Mouse (Mus musculus) embryonic facial prominence, embryonic 15.5 days (tissue): ENCODE data around the gene Rpl35. TPM values are rescaled to one million over a fixed set of nuclear protein-coding genes. Genes with fewer than 3 reads are reported as not detected.

ENCODE experiments used
- ATAC-seq: fragments of 200-750 bp; cut with Nextera tagmentation; 2 replicates; pipeline ENCODE4 v1.8.0; 2017; ENCODE audit warnings: low read depth, moderate TSS enrichment; ENCODE audit not compliant: insufficient number of reproducible peaks, low FRiP score, low TSS enrichment
- H3K27ac ChIP-seq: fragments of 300-500 bp; sonication (generic); replicated peaks from 2 replicates; pipeline ENCODE4 v1.5.1; 2015; ENCODE audit warnings: mild to moderate bottlenecking, inconsistent platforms
- H3K27me3 ChIP-seq: fragments of 300-500 bp; sonication (generic); 2 replicates; pipeline ENCODE4 v1.6.1; 2015; ENCODE audit warnings: inconsistent platforms
- H3K36me3 ChIP-seq: fragments of 300-500 bp; sonication (generic); 2 replicates; pipeline ENCODE4 v1.6.1; 2015; ENCODE audit warnings: mild to moderate bottlenecking, inconsistent platforms
- H3K4me1 ChIP-seq: fragments of 300-500 bp; sonication (generic); 2 replicates; pipeline ENCODE4 v1.6.1; 2015; ENCODE audit warnings: inconsistent platforms
- H3K4me2 ChIP-seq: fragments of 300-500 bp; sonication (generic); replicated peaks from 2 replicates; pipeline ENCODE4 v1.6.1; 2015; ENCODE audit warnings: mild to moderate bottlenecking, inconsistent platforms
- H3K4me3 ChIP-seq: fragments of 300-500 bp; sonication (generic); replicated peaks from 2 replicates; pipeline ENCODE4 v1.5.1; 2015; ENCODE audit warnings: mild to moderate bottlenecking, inconsistent platforms
- H3K9ac ChIP-seq: fragments of 300-500 bp; sonication (generic); 2 replicates; pipeline ENCODE4 v1.6.1; 2015; ENCODE audit warnings: inconsistent platforms
- H3K9me3 ChIP-seq: fragments of 300-500 bp; sonication (generic); replicated peaks from 2 replicates; pipeline ENCODE4 v1.6.1; 2016; ENCODE audit warnings: inconsistent platforms
- WGBS: fragments of 180-500 bp; shearing (Covaris S2); methylation state at CpG from one replicate; pipeline ENCODE4 v1.1.7; 2015; 5-methylcytosine and 5-hydroxymethylcytosine counted together
- polyA plus RNA-seq: library from polyadenylated mRNA; unstranded; fragments of >200 nt; fragmentation: Nextera tagmentation; extraction: Ambion mirVana; gene quantifications from 2 replicates; pipeline ENCODE4 v1.2.1, GENCODE M21; 2015

Rpl35 gene
- polyA plus RNA-seq, 1 experiment from 2014 or later = 1,047 TPM

DNA sequence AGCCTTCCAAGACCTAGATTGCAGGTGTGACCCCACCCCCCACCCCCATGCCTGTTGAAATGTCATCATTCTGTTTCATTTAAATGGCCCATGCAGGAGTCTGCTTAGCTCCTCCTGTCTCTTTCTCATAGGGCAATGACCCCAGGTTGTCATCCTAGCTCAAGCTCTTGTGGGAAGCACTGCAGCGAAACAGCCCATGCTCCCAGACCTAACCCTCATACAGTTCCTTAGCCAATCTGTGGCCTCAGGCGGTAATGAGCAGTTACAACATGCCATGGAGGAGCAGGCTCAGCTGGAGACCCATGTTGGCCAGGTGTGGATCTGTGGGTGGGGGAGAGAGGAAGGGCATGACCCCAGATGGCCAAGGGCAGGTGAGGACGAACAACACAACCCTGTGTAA is 30.2 kb downstream of the Rpl35 start:
- 68% methylated on average over 3 of the region's 3 CpGs for WGBS
- no peaks in the 10 kb centered on the region for H3K9me3 ChIP-seq
- H3K4me3 ChIP-seq = no peak overlapping the region
- no peak overlapping the region for H3K9ac ChIP-seq
- H3K27ac ChIP-seq = no peak overlapping the region
- ATAC-seq = no peak
- no peaks in the 10 kb centered on the region for H3K36me3 ChIP-seq
- H3K4me2 ChIP-seq = no peak overlapping the region
- no peaks in the 10 kb centered on the region for H3K27me3 ChIP-seq
- no peaks in the 10 kb centered on the region for H3K4me1 ChIP-seq

DNA sequence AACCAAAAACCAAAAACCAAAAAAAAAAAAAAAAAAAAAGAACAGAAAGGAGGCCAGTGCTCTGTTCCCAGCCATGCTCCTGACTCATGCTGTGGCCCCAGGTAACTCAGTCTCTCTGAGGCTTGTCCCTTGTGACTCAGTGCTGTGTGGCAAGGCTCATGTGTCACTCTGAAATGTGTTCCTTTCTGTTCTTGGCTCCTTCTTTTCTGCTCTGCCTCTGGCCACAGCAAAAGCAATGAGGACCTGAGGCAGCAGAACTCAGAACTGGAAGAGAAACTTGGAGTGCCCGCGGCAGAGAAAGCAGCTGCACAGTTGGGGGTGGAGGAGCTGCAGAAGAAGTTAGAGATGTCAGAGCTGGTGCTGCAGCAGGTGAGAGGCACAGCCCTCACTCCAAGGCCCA is 31.3 kb downstream of the Rpl35 start:
- no peaks in the 10 kb centered on the region for H3K27me3 ChIP-seq
- no peak overlapping the region for H3K9ac ChIP-seq
- WGBS = 24% methylated on average over 2 of the region's 2 CpGs
- no peak overlapping the region for H3K4me2 ChIP-seq
- no peak overlapping the region for H3K4me3 ChIP-seq
- H3K36me3 ChIP-seq = no peaks in the 10 kb centered on the region
- H3K9me3 ChIP-seq = no peaks in the 10 kb centered on the region
- no peaks in the 10 kb centered on the region for H3K4me1 ChIP-seq
- H3K27ac ChIP-seq = no peak overlapping the region
- no peak for ATAC-seq

DNA sequence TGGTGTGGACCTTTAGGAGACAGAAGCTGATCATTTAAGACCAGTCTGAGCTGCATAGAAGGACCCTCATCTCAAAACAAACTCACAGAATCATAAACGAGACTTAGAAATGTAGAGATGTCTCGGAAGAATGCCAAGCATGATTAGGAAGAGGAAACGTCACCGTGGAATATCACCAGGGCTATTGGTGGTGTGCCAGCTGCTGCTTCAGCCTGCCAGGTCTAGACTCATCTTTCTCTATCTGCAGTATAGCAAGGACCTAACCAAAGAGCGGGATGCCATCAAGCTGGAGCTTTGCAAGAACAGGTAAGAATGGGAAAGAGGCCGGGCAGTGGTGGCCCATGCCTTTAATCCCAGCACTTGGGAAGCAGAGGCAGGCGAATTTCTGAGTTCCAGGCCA is 31.7 kb downstream of the Rpl35 start:
- WGBS = 66% methylated on average over 7 of the region's 7 CpGs
- no peaks in the 10 kb centered on the region for H3K27me3 ChIP-seq
- no peaks in the 10 kb centered on the region for H3K36me3 ChIP-seq
- no peak overlapping the region for H3K9ac ChIP-seq
- H3K27ac ChIP-seq = no peak overlapping the region
- H3K4me2 ChIP-seq = no peak overlapping the region
- no peaks in the 10 kb centered on the region for H3K4me1 ChIP-seq
- no peak overlapping the region for H3K4me3 ChIP-seq
- no peak for ATAC-seq
- H3K9me3 ChIP-seq = no peaks in the 10 kb centered on the region

DNA sequence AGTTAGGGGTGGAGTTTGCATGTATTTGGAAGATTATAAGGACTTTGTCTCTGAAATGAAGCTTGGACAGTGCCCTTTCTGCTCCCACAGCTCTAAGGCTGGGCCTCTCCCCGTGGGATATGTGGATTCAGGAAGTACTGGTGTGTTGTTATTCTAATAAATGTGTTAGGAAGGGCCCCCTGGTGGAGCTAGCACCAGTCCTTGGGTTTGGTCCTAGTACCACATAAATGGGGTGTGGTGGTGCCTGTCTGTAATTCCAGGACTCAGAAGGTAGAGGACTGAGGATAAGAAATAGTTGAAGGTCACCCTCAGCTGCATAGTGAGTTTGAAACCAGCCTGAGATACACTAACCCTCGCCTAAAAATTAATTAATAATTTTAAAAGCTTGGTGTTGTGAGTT is 32.2 kb downstream of the Rpl35 start:
- no peak overlapping the region for H3K9ac ChIP-seq
- H3K4me2 ChIP-seq = no peak overlapping the region
- no peaks in the 10 kb centered on the region for H3K36me3 ChIP-seq
- no peaks in the 10 kb centered on the region for H3K27me3 ChIP-seq
- no peaks in the 10 kb centered on the region for H3K4me1 ChIP-seq
- no peaks in the 10 kb centered on the region for H3K9me3 ChIP-seq
- H3K4me3 ChIP-seq = no peak overlapping the region
- ATAC-seq = no peak
- no peak overlapping the region for H3K27ac ChIP-seq
- 47% methylated on average over 2 of the region's 2 CpGs for WGBS

DNA sequence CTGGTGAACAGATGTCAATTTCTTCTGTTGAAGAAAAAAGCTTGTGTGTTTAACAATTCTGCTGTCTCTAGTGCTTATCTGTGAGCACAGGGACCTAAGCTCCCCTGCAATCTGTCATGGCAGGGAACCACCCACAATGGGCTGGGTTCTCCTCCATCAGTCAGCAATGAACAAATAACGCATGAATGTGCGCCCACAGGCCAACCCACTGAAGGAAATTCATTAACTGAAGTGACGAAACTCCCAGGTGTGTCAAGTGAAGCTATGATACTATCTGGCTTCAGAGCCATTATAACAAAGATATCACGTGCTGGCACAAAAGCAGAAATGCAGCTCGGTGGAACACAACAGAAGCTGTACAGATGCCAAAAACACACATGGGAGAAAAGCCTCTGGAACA is 35.4 kb downstream of the Rpl35 start:
- Histone ChIP-seq H3K4me1 (no peaks in the 10 kb centered on the region), H3K27ac (no peak overlapping the region), H3K9me3 (no peaks in the 10 kb centered on the region), H3K4me3 (no peak overlapping the region), H3K27me3 (no peaks in the 10 kb centered on the region), H3K9ac (no peak overlapping the region), H3K4me2 (no peak overlapping the region), H3K36me3 (no peaks in the 10 kb centered on the region)
- 65% methylated on average over 5 of the region's 5 CpGs for WGBS
- ATAC-seq = no peak

DNA sequence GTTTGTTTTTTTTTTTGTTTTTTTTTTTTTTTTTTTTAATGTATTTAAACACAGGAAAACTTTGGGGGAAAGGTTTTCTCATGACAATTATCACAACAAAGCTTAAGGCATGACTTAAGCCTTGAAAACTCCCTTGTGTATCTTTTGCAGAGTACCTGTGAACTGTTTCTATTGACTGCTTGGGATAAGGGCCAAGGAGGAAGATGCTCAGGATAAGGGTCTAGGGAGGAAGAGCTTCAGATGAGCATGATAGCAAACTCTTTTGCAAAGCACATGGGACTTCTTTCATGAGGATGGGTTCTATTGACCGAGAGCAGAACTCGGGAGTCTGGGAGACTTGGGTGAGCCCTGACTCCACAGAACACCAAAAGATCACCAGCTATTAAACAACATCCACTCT is 35.8 kb downstream of the Rpl35 start:
- Histone ChIP-seq H3K36me3 (no peaks in the 10 kb centered on the region), H3K9me3 (no peaks in the 10 kb centered on the region), H3K27me3 (no peaks in the 10 kb centered on the region), H3K4me3 (no peak overlapping the region), H3K4me2 (no peak overlapping the region), H3K9ac (no peak overlapping the region), H3K27ac (no peak overlapping the region), H3K4me1 (no peaks in the 10 kb centered on the region)
- no peak for ATAC-seq
- 84% methylated on average over 2 of the region's 2 CpGs for WGBS

DNA sequence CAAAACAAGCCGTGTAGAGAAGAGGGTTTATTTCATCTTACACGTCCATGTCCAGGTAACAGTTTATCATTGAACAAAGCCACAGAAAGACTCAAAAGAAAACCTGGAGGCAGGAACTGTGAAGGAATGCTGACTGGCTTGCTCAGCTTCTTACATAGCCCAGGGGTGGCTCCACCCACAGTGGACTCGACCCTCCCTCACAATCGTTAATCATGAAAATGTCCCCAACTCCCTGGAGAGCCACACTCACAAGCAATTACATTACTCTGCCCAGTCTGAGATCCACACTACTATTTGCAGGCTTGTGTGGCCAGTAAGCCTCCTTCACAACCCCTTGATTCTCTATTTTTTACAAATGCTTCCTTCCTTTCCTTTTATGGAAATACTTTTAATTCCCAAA is 41.2 kb downstream of the Rpl35 start:
- Histone ChIP-seq H3K4me2 (no peak overlapping the region), H3K4me1 (no peaks in the 10 kb centered on the region; the same call in 1 of the 2 replicates), H3K27me3 (no peaks in the 10 kb centered on the region), H3K36me3 (0 out of 2 replicates have a peak, but pooled peaks cover 2% of the 10 kb centered on the region), H3K9ac (no peak overlapping the region), H3K4me3 (no peak overlapping the region), H3K9me3 (no peaks in the 10 kb centered on the region), H3K27ac (no peak overlapping the region)
- WGBS = 18% methylated on average over 4 of the region's 4 CpGs
- no peak for ATAC-seq

DNA sequence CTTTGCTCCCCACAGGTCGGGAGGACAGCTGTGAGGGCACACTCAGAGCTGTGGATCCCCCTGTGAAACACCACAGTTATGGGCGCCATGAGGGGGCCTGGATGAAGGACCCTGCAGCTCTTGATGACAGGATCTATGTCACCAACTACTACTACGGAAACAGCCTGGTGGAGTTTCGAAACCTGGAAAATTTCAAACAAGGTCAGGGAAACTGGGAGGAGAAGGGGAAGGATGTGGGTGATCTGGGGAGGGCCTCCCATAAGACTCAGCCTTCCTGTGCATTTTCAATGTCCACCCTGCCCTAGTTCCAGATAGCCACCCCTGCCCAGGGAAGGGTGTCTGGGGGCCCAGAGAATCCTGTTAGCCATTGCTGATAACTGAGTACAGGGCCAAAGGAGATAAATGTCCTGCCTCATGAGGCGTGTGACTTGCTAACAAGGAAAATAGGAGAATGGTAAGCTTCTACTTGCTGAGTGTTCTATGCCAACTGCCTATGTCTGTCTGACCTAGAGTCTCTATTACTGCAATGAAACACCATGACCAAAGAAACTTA is 47.7 kb downstream of the Rpl35 start:
- H3K9me3 ChIP-seq = no peaks in the 10 kb centered on the region
- 0 out of 2 replicates have a peak, but pooled peaks cover 2% of the 10 kb centered on the region for H3K36me3 ChIP-seq
- no peak overlapping the region for H3K27ac ChIP-seq
- no peak overlapping the region for H3K4me2 ChIP-seq
- H3K27me3 ChIP-seq = no peaks in the 10 kb centered on the region
- H3K4me3 ChIP-seq = no peak overlapping the region
- WGBS = 81% methylated on average over 5 of the region's 5 CpGs
- H3K4me1 ChIP-seq = no peaks in the 10 kb centered on the region
- H3K9ac ChIP-seq = no peak overlapping the region
- ATAC-seq = no peak

DNA sequence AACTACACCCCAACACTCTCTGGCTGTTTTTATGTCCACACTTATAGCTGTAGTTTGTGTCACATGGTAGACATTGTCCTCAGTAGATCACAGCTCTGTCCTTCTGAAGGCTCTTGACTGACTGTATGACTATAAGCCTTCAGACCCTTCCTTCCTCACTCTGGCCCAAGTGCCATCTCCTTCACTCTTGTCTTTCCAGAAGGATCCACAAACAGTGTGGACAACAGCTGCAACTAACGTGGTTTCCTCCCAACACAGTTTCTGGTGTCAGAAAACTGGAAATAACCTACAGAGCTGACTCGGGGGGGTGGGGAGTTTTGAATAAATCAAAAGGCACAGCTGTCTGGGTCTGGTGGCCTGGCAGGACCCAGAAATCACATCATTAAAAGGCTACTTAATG is 49.4 kb downstream of the Rpl35 start:
- Histone ChIP-seq H3K36me3 (0 out of 2 replicates have a peak, but pooled peaks cover 2% of the 10 kb centered on the region), H3K27ac (no peak overlapping the region), H3K27me3 (no peaks in the 10 kb centered on the region), H3K4me1 (no peaks in the 10 kb centered on the region), H3K9ac (no peak overlapping the region), H3K4me3 (no peak overlapping the region), H3K9me3 (no peaks in the 10 kb centered on the region), H3K4me2 (no peak overlapping the region)
- WGBS = 74% methylated on average over 2 of the region's 2 CpGs
- no peak for ATAC-seq

DNA sequence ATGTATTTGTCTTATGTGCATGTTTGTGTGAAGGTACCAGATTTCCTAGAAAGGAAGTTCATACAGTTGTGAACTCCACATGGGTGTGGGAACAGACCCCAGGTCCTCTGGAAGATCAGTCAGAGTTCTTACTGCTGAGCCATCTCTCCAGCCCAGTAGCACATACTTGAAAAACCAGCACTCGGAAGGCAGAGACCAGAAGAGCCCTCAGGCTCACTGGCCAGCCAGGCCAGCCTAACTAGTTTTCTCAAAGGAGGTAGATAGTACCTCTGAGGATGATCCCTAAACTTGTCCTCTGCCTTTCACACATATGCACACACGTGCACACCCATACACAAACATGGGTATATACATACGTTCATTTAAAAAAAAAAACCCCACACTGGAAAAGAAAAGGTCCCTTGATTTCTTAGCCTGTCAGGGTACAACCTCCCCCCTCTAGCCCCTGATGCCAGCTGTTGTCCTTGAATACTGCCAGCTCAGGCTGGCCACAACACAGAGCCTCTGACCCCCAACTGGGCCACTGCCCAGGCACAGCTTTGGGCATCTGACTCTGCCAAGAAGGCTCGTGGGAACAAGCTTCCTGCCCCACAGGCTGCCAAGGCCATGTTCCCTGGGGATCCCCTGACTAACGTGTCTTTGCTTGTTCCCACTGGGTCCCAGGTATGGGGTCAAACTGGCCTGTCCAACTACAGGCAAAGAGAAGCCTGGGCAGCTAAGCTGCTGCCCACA is 52.1 kb downstream of the Rpl35 start:
- ATAC-seq = no peak
- no peak overlapping the region for H3K9ac ChIP-seq
- 0 out of 2 replicates have a peak, but pooled peaks cover 4% of the 10 kb centered on the region for H3K4me1 ChIP-seq
- no peaks in the 10 kb centered on the region for H3K27me3 ChIP-seq
- H3K36me3 ChIP-seq = no peaks in the 10 kb centered on the region
- no peak overlapping the region for H3K4me2 ChIP-seq
- 55% methylated on average over 5 of the region's 5 CpGs for WGBS
- H3K9me3 ChIP-seq = no peaks in the 10 kb centered on the region
- H3K27ac ChIP-seq = no peak overlapping the region
- no peak overlapping the region for H3K4me3 ChIP-seq
